Mouse (Mus musculus): ENCODE measurements around the gene Cdk15. TPM values are rescaled to one million over a fixed set of nuclear protein-coding genes. Genes with fewer than 3 reads are reported as not detected.

Gene Cdk15
- total RNA-seq, 2 experiments from 2014 or later, result 0.44 to 0.83 TPM

DNA sequence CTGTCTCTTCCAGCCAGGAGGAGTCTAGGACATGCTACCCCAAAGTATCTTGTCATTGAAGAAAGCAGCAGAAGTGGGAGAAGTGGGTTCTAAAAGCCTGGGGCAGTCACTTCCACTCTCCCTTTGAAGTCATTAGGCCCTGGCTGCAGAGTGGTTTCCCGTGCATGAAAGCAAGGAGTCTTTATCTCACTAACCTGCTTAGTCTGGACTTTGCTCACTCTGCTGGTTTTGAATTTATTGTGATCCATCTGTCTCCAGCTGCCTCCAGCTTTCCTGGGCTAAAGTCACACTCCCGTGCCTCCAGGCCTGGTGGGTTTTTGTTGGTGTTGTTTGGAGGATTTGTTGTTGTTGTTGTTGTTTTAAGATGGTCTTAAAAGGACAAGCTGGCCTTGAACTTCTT lies 139.3 kb downstream of the Cdk15 start:
- no peak for DNase-seq (ENCODE audit: low spot score in 2 of 2)
- intact Hi-C loops (cut with DNase I), result no loop called here

DNA sequence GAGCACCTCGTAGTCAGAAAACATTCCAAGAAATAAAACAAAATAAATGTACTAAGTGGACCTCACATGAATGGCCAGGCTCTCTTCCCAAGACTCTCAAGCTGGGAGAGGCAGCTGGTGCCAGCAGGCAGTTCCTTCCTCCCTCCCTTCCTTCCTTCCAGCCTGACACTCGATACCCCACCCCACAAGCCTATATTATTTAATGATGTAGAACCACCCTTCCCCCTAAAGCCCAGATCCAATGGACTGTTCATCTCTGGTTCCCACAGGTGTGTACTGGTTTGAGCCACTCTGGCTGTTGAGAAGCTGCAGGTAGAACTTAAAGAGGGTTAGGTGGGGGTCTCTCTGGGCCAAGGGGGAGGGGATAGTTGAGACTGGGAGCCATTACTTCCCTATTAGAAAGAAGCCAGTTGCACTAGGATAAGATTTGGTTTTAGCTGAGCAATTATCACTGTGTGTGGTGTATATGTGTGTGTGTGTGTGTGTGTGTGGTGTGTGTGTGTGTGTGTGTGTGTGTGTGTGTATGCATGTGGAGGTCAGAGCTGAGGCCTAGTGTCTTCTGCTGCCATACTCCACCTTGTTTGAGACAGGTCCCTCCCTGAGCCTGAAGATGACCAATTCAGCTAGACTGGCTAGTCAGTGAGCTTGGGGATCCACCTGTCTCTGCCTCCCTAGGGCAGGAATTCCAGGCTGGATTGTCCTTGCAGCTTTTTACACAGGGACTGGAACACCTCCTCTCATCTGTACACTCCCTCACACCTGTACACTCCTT lies 143.0 kb downstream of the Cdk15 start:
- DNase-seq (ENCODE audit: low spot score in 2 of 2), result no peak

DNA sequence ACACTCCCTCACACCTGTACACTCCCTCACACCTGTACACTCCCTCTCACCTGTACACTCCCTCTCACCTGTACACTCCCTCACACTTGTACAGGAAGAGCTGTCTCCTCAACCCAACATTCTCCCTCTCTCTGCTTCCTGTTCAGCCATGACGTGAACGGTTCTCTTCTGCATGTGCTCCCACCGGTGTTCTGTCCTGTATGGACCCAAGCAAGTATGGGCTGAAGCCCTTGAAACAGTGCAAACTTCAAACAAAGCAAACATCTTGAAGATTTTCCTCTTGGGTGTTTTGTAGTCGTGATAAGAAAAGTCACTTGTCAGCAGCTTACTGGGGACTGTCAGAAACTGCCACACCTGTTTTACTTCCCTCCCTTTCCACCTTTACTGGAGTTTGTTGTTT lies 144.5 kb downstream of the Cdk15 start:
- no peak for DNase-seq (ENCODE audit: low spot score in 2 of 2)
- intact Hi-C loops (cut with DNase I), result no loop called here

More for the DNA sequence above, 143.0 kb downstream of the Cdk15 start:
- intact Hi-C loops (cut with DNase I), result no loop called here

Other genes starting within 250 kb of the Cdk15 start
- gene C2cd6, start 162.0 kb upstream of the Cdk15 start, total RNA-seq (2021), result not detected
- gene Tmem237, start 136.5 kb upstream of the Cdk15 start, total RNA-seq (2021), result 10 to 100 TPM; 30.1 to 33.6 TPM
- under 1 TPM; 0.32 to 0.79 TPM for gene Mpp4, start 93.5 kb upstream of the Cdk15 start, total RNA-seq (2021)
- gene Als2, start 19.7 kb upstream of the Cdk15 start, total RNA-seq (2021), result 10 to 100 TPM; 33.3 to 37.2 TPM
- gene Fzd7, start 225.5 kb downstream of the Cdk15 start, total RNA-seq (2021), result 1 to 10 TPM; 5.6 to 6.0 TPM